Mouse (Mus musculus): ENCODE measurements around the gene Hsf2bp. TPM values are rescaled to one million over a fixed set of nuclear protein-coding genes. Genes with fewer than 3 reads are reported as not detected.
A peak's percentile ranks its signal among the peaks of the same experiment; 100 is the strongest.

Hsf2bp gene
- polyA plus RNA-seq, 1 experiment from 2014 or later, result 0.64 TPM

GRCm38 (mm10) chr17:31933956-31934355 is 102.2 kb downstream of the Hsf2bp start:
- DNase-seq (ENCODE audit: low spot score) (no peak), ATAC-seq (replicated peaks; ENCODE audit: low FRiP score) (no peak)
- H3K9me3 ChIP-seq (ENCODE audit: control insufficient read depth, low read length), result no peaks in the 10 kb centered on the region
- no peak overlapping the region for H3K9ac ChIP-seq (ENCODE audit: low read depth, low read length)
- H3K36me3 ChIP-seq (ENCODE audit: control insufficient read depth, insufficient read depth, low read length), result no peaks in the 10 kb centered on the region
- H3K27ac ChIP-seq (ENCODE audit: low read depth, low read length), result no peak overlapping the region
- peaks cover 13% of the 10 kb centered on the region; the same call in 1 of the 2 replicates for H3K4me1 ChIP-seq (replicated peaks; ENCODE audit: control insufficient read depth, insufficient read depth, low read length)
- no peak overlapping the region for H3K4me3 ChIP-seq (ENCODE audit: low read depth, low read length)
- no peaks in the 10 kb centered on the region for H3K27me3 ChIP-seq (replicated peaks; ENCODE audit: control insufficient read depth, insufficient read depth, low read length)
- WGBS, result 77% methylated on average over 1 of the region's 1 CpGs
- H3K4me2 ChIP-seq, result no peak overlapping the region

- Histone ChIP-seq H3K9me3 (ENCODE audit: control insufficient read depth, low read length) (no peaks in the 10 kb centered on the region), H3K4me1 (replicated peaks; ENCODE audit: control insufficient read depth, insufficient read depth, low read length) (peaks cover 8% of the 10 kb centered on the region; the same call in 1 of the 2 replicates), H3K9ac (ENCODE audit: low read depth, low read length) (no peak overlapping the region), H3K36me3 (ENCODE audit: control insufficient read depth, insufficient read depth, low read length) (no peaks in the 10 kb centered on the region), H3K27ac (ENCODE audit: low read depth, low read length) (no peak overlapping the region), H3K27me3 (replicated peaks; ENCODE audit: control insufficient read depth, insufficient read depth, low read length) (no peaks in the 10 kb centered on the region), H3K4me2 (no peak overlapping the region), H3K4me3 (ENCODE audit: low read depth, low read length) (no peak overlapping the region)
- WGBS, result 70% methylated on average over 7 of the region's 7 CpGs
- no peak for ATAC-seq (replicated peaks; ENCODE audit: low FRiP score)
- DNase-seq (ENCODE audit: low spot score), result no peak
Measured at GRCm38 (mm10) chr17:31931499-31931898, 104.7 kb downstream of the Hsf2bp start.

DNA sequence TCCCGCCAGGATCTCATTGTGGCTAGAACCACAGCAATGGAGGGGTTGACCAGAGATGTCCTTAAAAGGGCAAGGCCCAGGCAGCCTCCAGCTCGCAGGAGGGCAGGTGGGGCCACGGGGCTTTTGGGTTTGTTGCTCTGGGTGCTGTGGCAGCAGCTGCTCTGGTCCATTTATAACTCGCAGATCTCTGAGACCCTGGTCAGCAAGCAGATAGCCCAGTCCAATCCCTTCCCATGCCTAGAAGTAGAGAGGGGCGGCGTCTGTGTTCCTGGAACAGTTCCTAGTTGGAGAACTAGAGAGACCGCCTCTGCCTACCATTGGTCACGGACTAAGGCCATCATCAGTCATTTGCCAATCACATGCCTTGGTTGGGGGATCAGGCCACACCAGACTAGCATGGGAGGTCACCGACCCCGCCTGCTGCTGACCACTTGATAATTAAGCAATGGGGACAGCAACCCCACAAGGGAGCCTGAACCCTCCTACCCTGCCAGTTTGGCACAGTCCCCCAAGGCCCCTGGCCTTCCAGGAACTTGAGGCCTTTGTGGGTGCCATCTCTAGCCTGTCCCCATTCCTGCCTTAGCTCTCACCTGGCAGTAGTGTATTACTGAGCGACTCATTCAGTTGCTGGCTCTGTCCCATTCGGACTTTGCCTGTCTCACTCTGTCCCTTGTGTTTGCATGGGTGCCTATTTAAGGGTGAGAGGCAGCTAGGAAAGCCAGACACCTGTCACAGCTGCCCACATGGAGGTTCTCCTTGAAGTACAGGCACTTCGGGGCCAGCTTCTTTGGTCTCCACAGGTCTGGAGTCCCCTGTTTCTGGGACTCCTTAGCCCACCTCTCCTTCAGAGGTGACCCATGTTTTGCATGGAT is 106.1 kb downstream of the Hsf2bp start:
- Histone ChIP-seq H3K27ac (ENCODE audit: low read depth, low read length) (peak overlapping the region; percentile 17; the same call in 1 of the 2 replicates), H3K4me3 (ENCODE audit: low read depth, low read length) (no peak overlapping the region), H3K27me3 (replicated peaks; ENCODE audit: control insufficient read depth, insufficient read depth, low read length) (no peaks in the 10 kb centered on the region), H3K36me3 (ENCODE audit: control insufficient read depth, insufficient read depth, low read length) (no peaks in the 10 kb centered on the region), H3K4me2 (no peak overlapping the region; the same call in 1 of the 2 replicates), H3K9ac (ENCODE audit: low read depth, low read length) (no peak overlapping the region), H3K4me1 (replicated peaks; ENCODE audit: control insufficient read depth, insufficient read depth, low read length) (peaks cover 8% of the 10 kb centered on the region; the same call in 1 of the 2 replicates), H3K9me3 (ENCODE audit: control insufficient read depth, low read length) (no peaks in the 10 kb centered on the region)
- ATAC-seq (replicated peaks; ENCODE audit: low FRiP score) (peak; percentile 77), DNase-seq (ENCODE audit: low spot score) (peak; percentile 44)
- WGBS, result 53% methylated on average over 13 of the region's 13 CpGs

DNA sequence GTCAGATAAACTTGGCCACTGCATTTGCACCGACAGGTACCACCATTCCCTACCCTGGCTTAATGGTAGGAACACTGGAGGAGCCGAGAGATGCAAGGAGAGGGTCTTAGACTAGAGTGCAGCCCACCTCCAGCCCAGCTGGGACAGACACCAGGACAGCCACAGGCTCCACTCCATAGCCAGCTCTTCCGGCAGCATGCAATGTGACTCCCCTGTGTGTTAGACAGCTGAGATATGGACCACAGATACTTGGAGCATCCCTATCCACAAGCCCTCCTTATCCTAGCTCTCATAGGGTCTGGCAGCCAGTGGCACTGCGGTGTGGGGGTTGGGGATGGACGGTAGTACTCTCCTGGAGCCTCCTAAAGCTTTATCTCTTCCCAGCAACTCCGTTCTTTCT is 107.1 kb downstream of the Hsf2bp start:
- Histone ChIP-seq H3K27ac (ENCODE audit: low read depth, low read length) (no peak overlapping the region), H3K4me2 (no peak overlapping the region), H3K9me3 (ENCODE audit: control insufficient read depth, low read length) (no peaks in the 10 kb centered on the region), H3K4me3 (ENCODE audit: low read depth, low read length) (no peak overlapping the region), H3K27me3 (replicated peaks; ENCODE audit: control insufficient read depth, insufficient read depth, low read length) (no peaks in the 10 kb centered on the region), H3K9ac (ENCODE audit: low read depth, low read length) (no peak overlapping the region), H3K36me3 (ENCODE audit: control insufficient read depth, insufficient read depth, low read length) (no peaks in the 10 kb centered on the region), H3K4me1 (replicated peaks; ENCODE audit: control insufficient read depth, insufficient read depth, low read length) (peaks cover 8% of the 10 kb centered on the region; the same call in 1 of the 2 replicates)
- ATAC-seq (replicated peaks; ENCODE audit: low FRiP score) (no peak), DNase-seq (ENCODE audit: low spot score) (no peak)
- WGBS, result 78% methylated on average over 6 of the region's 6 CpGs

- DNase-seq (ENCODE audit: low spot score) (no peak), ATAC-seq (replicated peaks; ENCODE audit: low FRiP score) (no peak)
- Histone ChIP-seq H3K4me3 (ENCODE audit: low read depth, low read length) (no peak overlapping the region), H3K36me3 (ENCODE audit: control insufficient read depth, insufficient read depth, low read length) (no peaks in the 10 kb centered on the region), H3K27me3 (replicated peaks; ENCODE audit: control insufficient read depth, insufficient read depth, low read length) (no peaks in the 10 kb centered on the region), H3K9me3 (ENCODE audit: control insufficient read depth, low read length) (no peaks in the 10 kb centered on the region), H3K27ac (ENCODE audit: low read depth, low read length) (no peak overlapping the region), H3K9ac (ENCODE audit: low read depth, low read length) (no peak overlapping the region), H3K4me2 (no peak overlapping the region), H3K4me1 (replicated peaks; ENCODE audit: control insufficient read depth, insufficient read depth, low read length) (peaks cover 8% of the 10 kb centered on the region; the same call in 1 of the 2 replicates)
- WGBS, result 82% methylated on average over 10 of the region's 10 CpGs
Measured at GRCm38 (mm10) chr17:31927895-31928626, 108.1 kb downstream of the Hsf2bp start.

GRCm38 (mm10) chr17:31924229-31924628 is 111.9 kb downstream of the Hsf2bp start:
- H3K4me3 ChIP-seq (ENCODE audit: low read depth, low read length), result no peak overlapping the region
- H3K9me3 ChIP-seq (ENCODE audit: control insufficient read depth, low read length), result no peaks in the 10 kb centered on the region
- ATAC-seq (replicated peaks; ENCODE audit: low FRiP score) (no peak), DNase-seq (ENCODE audit: low spot score) (no peak)
- H3K27me3 ChIP-seq (replicated peaks; ENCODE audit: control insufficient read depth, insufficient read depth, low read length), result no peaks in the 10 kb centered on the region
- whole genome bisulfite sequencing, result 71% methylated on average over 4 of the region's 4 CpGs
- no peak overlapping the region for H3K9ac ChIP-seq (ENCODE audit: low read depth, low read length)
- H3K27ac ChIP-seq (ENCODE audit: low read depth, low read length), result no peak overlapping the region
- 0 out of 2 replicates have a peak, but pooled peaks cover 2% of the 10 kb centered on the region for H3K4me1 ChIP-seq (replicated peaks; ENCODE audit: control insufficient read depth, insufficient read depth, low read length)
- H3K36me3 ChIP-seq (ENCODE audit: control insufficient read depth, insufficient read depth, low read length), result no peaks in the 10 kb centered on the region
- no peak overlapping the region for H3K4me2 ChIP-seq

DNA sequence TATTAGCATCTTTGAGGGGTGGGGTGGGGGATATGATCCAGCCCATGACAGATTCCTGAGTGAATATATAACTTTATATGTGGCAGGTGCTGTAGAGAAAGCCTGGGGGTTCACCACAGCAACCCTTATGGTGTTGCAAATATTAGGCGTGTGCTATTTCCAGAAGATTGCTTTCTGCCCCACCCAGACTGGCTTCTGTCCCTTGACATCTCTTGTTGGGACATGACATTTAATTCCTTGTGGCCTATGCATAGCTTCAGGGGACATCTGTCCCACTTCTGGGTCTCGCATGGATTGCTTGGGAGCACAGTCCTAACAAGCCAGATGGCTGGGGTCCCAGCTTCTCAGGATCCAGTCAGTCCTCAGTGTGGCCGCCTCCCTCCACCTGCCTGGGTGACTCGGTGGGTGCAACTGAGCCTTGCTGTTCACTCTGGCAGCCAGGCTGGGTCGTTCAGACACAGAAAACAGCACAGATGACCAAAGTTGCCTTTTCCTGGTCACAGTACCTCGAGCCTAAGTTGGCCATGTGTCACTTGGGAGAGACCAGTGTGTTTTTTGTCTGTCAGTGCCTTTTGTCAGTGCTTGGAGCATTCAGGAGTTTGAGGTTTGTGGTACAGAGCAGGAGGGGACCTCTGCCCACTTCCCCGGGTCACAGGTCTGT is 112.7 kb downstream of the Hsf2bp start:
- Histone ChIP-seq H3K4me2 (no peak overlapping the region), H3K9me3 (ENCODE audit: control insufficient read depth, low read length) (no peaks in the 10 kb centered on the region), H3K27me3 (replicated peaks; ENCODE audit: control insufficient read depth, insufficient read depth, low read length) (no peaks in the 10 kb centered on the region), H3K4me1 (replicated peaks; ENCODE audit: control insufficient read depth, insufficient read depth, low read length) (0 out of 2 replicates have a peak, but pooled peaks cover 2% of the 10 kb centered on the region), H3K27ac (ENCODE audit: low read depth, low read length) (no peak overlapping the region), H3K9ac (ENCODE audit: low read depth, low read length) (no peak overlapping the region), H3K36me3 (ENCODE audit: control insufficient read depth, insufficient read depth, low read length) (no peaks in the 10 kb centered on the region), H3K4me3 (ENCODE audit: low read depth, low read length) (no peak overlapping the region)
- no peak for ATAC-seq (replicated peaks; ENCODE audit: low FRiP score)
- WGBS, result 64% methylated on average over 7 of the region's 7 CpGs
- DNase-seq (ENCODE audit: low spot score), result no peak

DNA sequence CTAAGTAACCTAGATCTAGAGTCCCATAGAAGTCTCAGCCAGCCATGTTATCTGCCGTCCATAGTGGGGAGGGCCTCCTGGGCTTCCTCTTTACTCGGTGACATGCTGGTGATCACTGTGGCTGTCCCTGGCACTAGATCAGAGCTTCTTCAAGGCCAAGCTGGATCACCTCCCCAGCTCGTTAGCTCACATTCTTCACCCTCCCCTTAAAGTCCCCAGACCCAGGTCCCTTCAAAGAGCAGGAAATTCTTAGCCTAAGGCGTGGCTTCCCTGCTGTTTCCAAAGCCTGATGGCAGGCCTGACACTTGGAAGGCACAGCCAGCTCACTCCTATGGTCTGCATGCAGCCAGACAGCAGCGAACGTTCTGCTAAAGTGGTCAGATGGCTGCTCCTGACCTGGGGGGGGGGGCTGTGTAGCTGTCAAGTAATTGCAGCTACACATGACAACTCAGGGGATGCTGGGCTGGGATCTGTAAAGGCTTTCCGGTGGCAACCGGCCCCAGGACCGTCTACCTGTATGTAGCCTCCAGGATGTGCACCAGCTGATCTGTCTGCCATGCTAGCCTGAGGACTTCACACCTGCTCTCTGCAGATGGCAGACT is 115.5 kb downstream of the Hsf2bp start:
- no peak overlapping the region for H3K4me3 ChIP-seq (ENCODE audit: low read depth, low read length)
- no peak overlapping the region for H3K9ac ChIP-seq (ENCODE audit: low read depth, low read length)

More for the DNA sequence above, 115.5 kb downstream of the Hsf2bp start:
- no peaks in the 10 kb centered on the region for H3K9me3 ChIP-seq (ENCODE audit: control insufficient read depth, low read length)
- WGBS, result 55% methylated on average over 9 of the region's 9 CpGs
- no peak overlapping the region for H3K27ac ChIP-seq (ENCODE audit: low read depth, low read length)
- 0 out of 2 replicates have a peak, but pooled peaks cover 2% of the 10 kb centered on the region for H3K4me1 ChIP-seq (replicated peaks; ENCODE audit: control insufficient read depth, insufficient read depth, low read length)
- no peaks in the 10 kb centered on the region for H3K27me3 ChIP-seq (replicated peaks; ENCODE audit: control insufficient read depth, insufficient read depth, low read length)
- ATAC-seq (replicated peaks; ENCODE audit: low FRiP score), result no peak
- no peak overlapping the region for H3K4me2 ChIP-seq
- no peaks in the 10 kb centered on the region for H3K36me3 ChIP-seq (ENCODE audit: control insufficient read depth, insufficient read depth, low read length)
- no peak for DNase-seq (ENCODE audit: low spot score)
